ENCODE assay signal across 9 mouse cellular contexts in the genomic region with DNA sequence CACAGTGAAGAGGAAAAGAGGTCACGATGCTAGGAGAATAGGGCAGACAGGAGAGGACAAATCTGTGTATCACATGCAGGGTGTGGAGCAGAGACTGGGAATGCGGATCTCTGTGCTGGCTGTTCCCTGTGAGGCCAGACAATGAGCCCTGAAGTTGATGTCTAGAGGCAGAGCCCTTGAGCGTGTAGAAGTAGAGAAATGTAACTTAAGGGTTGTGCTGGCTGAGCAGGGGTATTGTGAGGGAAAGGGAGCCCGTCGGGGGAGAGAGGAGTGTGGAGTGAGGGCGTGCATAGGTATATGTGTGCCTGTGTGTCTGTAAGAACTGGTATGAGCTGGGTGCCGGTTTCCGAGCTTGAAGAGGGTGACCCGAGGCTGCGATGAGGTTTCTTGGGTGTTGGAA. TPM values are rescaled to one million over a fixed set of nuclear protein-coding genes. Genes with fewer than 3 reads are reported as not detected.
DNase-seq lines count a peak whose midpoint lies in the region; ATAC-seq and TF ChIP-seq lines count a peak whose summit lies in the region.
"Had no signal": no experiment of that assay in that cellular context is flagged by ENCODE, and none has a peak within 500 bp of the region (broad histone marks: within the 10 kb centered on the region; RNA-seq: fewer than 3 reads in every experiment).

No protein-coding gene starts in this region.

- no peak for TF ChIP-seq CTCF in intestine, postnatal 0 days (IDR thresholded peaks at IDR 0.05; ENCODE audit: low read depth)

- peak overlapping the region; percentile 56; the same call in 1 of the 2 replicates for H3K9ac ChIP-seq in neural tube, embryonic 11.5 days (ENCODE audit: low read length)
- 0 out of 2 replicates have a peak overlapping the region, but pooled peaks have one; percentile 40 for H3K9ac ChIP-seq in intestine, postnatal 0 days (ENCODE audit: low read depth, low read length)
- peak overlapping the region; percentile 65 for H3K9ac ChIP-seq in midbrain, embryonic 16.5 days (ENCODE audit: low read depth, low read length)

- peak overlapping the region; percentile 43 for H3K4me2 ChIP-seq in neural tube, embryonic 11.5 days (ENCODE audit: low read depth)
- peak overlapping the region; percentile 81 for H3K4me2 ChIP-seq in intestine, postnatal 0 days (replicated peaks; ENCODE audit: low read depth)
- H3K4me2 ChIP-seq in midbrain, embryonic 16.5 days (ENCODE audit: low read length) = peak overlapping the region; percentile 69

- DNase-seq in frontal cortex, postnatal 10 days (ENCODE audit: low spot score in 2 of 2) = no peak
- no peak for DNase-seq in neural tube, embryonic 11.5 days (ENCODE audit: low spot score)
- no peak for DNase-seq in neural tube, embryonic 10.5 days (ENCODE audit: extremely low spot score, low spot score)
- DNase-seq in adrenal gland, postnatal 10 days = no peak

- no peaks in the 10 kb centered on the region for H3K36me3 ChIP-seq in neural tube, embryonic 11.5 days (ENCODE audit: control insufficient read depth, insufficient read depth, low read length)
- no peaks in the 10 kb centered on the region for H3K36me3 ChIP-seq in intestine, postnatal 0 days (ENCODE audit: control insufficient read depth, insufficient read depth)
- no peaks in the 10 kb centered on the region for H3K36me3 ChIP-seq in midbrain, embryonic 16.5 days (ENCODE audit: control insufficient read depth, insufficient read depth, low read length)

- no peak overlapping the region for H3K27ac ChIP-seq in neural tube, embryonic 11.5 days (ENCODE audit: low read depth, low read length)
- no peak overlapping the region; the same call in 1 of the 2 replicates for H3K27ac ChIP-seq in intestine, postnatal 0 days (ENCODE audit: low read depth, low read length)
- peak overlapping the region; percentile 89 for H3K27ac ChIP-seq in midbrain, embryonic 16.5 days (ENCODE audit: low read length)

- H3K4me1 ChIP-seq in neural tube, embryonic 11.5 days (ENCODE audit: control insufficient read depth, insufficient read depth, low read length) = no peaks in the 10 kb centered on the region; the same call in 1 of the 2 replicates
- H3K4me1 ChIP-seq in intestine, postnatal 0 days (replicated peaks; ENCODE audit: control insufficient read depth, insufficient read depth, low read length) = no peaks in the 10 kb centered on the region; the same call in 1 of the 2 replicates
- peaks cover 6% of the 10 kb centered on the region; the same call in 1 of the 2 replicates for H3K4me1 ChIP-seq in midbrain, embryonic 16.5 days (ENCODE audit: control insufficient read depth, insufficient read depth, low read length)

- 15% methylated on average over 10 of the region's 10 CpGs for WGBS in neural tube, embryonic 11.5 days
- 15% methylated on average over 10 of the region's 10 CpGs for WGBS in intestine, postnatal 0 days
- 10% methylated on average over 10 of the region's 10 CpGs for WGBS in midbrain, embryonic 16.5 days

- peak overlapping the region; percentile 41 for H3K4me3 ChIP-seq in neural tube, embryonic 11.5 days (ENCODE audit: low read depth, low read length)
- H3K4me3 ChIP-seq in intestine, postnatal 0 days (ENCODE audit: low read depth, low read length) = peak overlapping the region; percentile 45
- peak overlapping the region; percentile 46 for H3K4me3 ChIP-seq in midbrain, embryonic 16.5 days (ENCODE audit: low read depth, low read length)

- H3K9me3 ChIP-seq in neural tube, embryonic 11.5 days (ENCODE audit: control insufficient read depth, low read length) = no peaks in the 10 kb centered on the region
- H3K9me3 ChIP-seq in intestine, postnatal 0 days (ENCODE audit: control insufficient read depth) = no peaks in the 10 kb centered on the region
- no peaks in the 10 kb centered on the region for H3K9me3 ChIP-seq in midbrain, embryonic 16.5 days (replicated peaks; ENCODE audit: control insufficient read depth, low read length, poor library complexity, severe bottlenecking)

- no peaks in the 10 kb centered on the region for H3K27me3 ChIP-seq in neural tube, embryonic 11.5 days (ENCODE audit: control insufficient read depth, insufficient read depth, low read length)
- H3K27me3 ChIP-seq in intestine, postnatal 0 days (replicated peaks; ENCODE audit: control insufficient read depth, insufficient read depth, low read length) = no peaks in the 10 kb centered on the region
- no peaks in the 10 kb centered on the region for H3K27me3 ChIP-seq in midbrain, embryonic 16.5 days (ENCODE audit: control insufficient read depth, insufficient read depth, low read depth, low read length)

- ATAC-seq in frontal cortex, adult (ENCODE audit: low TSS enrichment) = peak; percentile 30
- ATAC-seq in neural tube, embryonic 11.5 days (ENCODE audit: insufficient read depth, low FRiP score, low TSS enrichment) = peak; percentile 46
- ATAC-seq in erythroid progenitor cell, adult 5-6 weeks (replicated peaks; ENCODE audit: low FRiP score, poor library complexity, severe bottlenecking) = peak; percentile 3; the same call in 1 of the 2 replicates
- ATAC-seq in intestine, postnatal 0 days = peak; percentile 22
- ATAC-seq in midbrain, embryonic 16.5 days = peak; percentile 49

RNA-seq across cellular contexts. Expression of gene Klrb1c, which starts 13.5 kb away (rescaled TPM):
- polyA plus RNA-seq in neural tube, embryonic 11.5 days (2014; fragmentation: Nextera tagmentation; extraction: Ambion mirVana) = not detected in 2 replicates
- total RNA-seq in erythroid progenitor cell, adult 5-6 weeks (2015; ENCODE audit: low replicate concordance) = 10.5 TPM in 1 of 2 replicates, not detected in the other
- total RNA-seq in erythroid progenitor cell, adult 5-6 weeks (2017; ENCODE audit: low replicate concordance) = 1.3 and 1.5 TPM in 2 replicates
- polyA plus RNA-seq in intestine, postnatal 0 days (2015; fragmentation: Nextera tagmentation; extraction: Ambion mirVana) = 0.21 and 0.27 TPM in 2 replicates
- not detected in 2 replicates for polyA plus RNA-seq in midbrain, embryonic 16.5 days (2015; fragmentation: Nextera tagmentation; extraction: Ambion mirVana)
- under 1 TPM; 0.54 to 0.55 TPM for total RNA-seq in adrenal gland, postnatal 10 days (2021)

RNA-seq across cellular contexts. Expression of gene Gm44511, which starts 23.6 kb away (rescaled TPM):
- not detected in 2 replicates for polyA plus RNA-seq in neural tube, embryonic 11.5 days (2014; fragmentation: Nextera tagmentation; extraction: Ambion mirVana)
- not detected in 2 replicates for total RNA-seq in erythroid progenitor cell, adult 5-6 weeks (2015; ENCODE audit: low replicate concordance)
- not detected in 2 replicates for total RNA-seq in erythroid progenitor cell, adult 5-6 weeks (2017; ENCODE audit: low replicate concordance)
- polyA plus RNA-seq in intestine, postnatal 0 days (2015; fragmentation: Nextera tagmentation; extraction: Ambion mirVana) = 0.25 TPM in 1 of 2 replicates, not detected in the other
- not detected in 2 replicates for polyA plus RNA-seq in midbrain, embryonic 16.5 days (2015; fragmentation: Nextera tagmentation; extraction: Ambion mirVana)
- not detected for total RNA-seq in adrenal gland, postnatal 10 days (2021)
- total RNA-seq: heart, postnatal 14 days had no signal

RNA-seq across cellular contexts. Expression of gene Klrb1b, which starts 23.6 kb away (rescaled TPM):
- polyA plus RNA-seq in neural tube, embryonic 11.5 days (2014; fragmentation: Nextera tagmentation; extraction: Ambion mirVana) = 0.16 TPM in 1 of 2 replicates, not detected in the other
- 2.9 TPM in 1 of 2 replicates, not detected in the other for total RNA-seq in erythroid progenitor cell, adult 5-6 weeks (2015; ENCODE audit: low replicate concordance)
- total RNA-seq in erythroid progenitor cell, adult 5-6 weeks (2017; ENCODE audit: low replicate concordance) = not detected in 2 replicates
- 0.35 and 0.80 TPM in 2 replicates for polyA plus RNA-seq in intestine, postnatal 0 days (2015; fragmentation: Nextera tagmentation; extraction: Ambion mirVana)
- not detected in 2 replicates for polyA plus RNA-seq in midbrain, embryonic 16.5 days (2015; fragmentation: Nextera tagmentation; extraction: Ambion mirVana)
- under 1 TPM; 0.33 to 0.72 TPM for total RNA-seq in adrenal gland, postnatal 10 days (2021)
